Mouse (Mus musculus): Measurements from ENCODE around the gene Map3k3.

GRCm38 (mm10) chr11:106036548-106037417 lies 47.6 kb upstream of the Map3k3 start, which contains the start of gene Dcaf7:
- TF ChIP-seq CTCF (IDR thresholded peaks at IDR 0.05; ENCODE audit: low read depth) (no peak), EP300 (IDR thresholded peaks at IDR 0.05; ENCODE audit: low read depth) (no peak)
